Mouse (Mus musculus) cerebellum, adult 11-12 months (tissue): Measurements from ENCODE around the gene St6galnac3.

Source experiments
- DNase-seq: peaks from one replicate; pipeline ENCODE4 v3.0.0; 2022

The St6galnac3 gene

DNA sequence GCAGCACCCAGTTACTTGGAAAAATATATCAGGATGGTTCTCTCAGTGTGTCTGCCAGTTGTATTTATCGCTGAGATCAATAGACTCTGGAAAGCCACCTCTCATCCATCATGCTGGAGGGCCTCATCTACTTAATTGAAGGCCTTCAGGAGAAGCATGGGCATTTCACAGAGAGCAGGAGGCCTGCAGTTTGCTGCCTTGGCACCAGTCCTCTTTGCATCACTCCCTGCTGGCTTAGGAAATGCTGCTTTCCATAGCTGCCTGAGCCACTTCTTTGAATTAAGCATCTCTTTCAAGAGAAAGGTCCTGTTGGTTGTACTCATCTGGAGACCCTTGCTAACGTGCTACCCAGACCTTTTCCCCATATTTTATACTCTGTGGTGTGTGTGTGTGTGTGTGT lies 536.8 kb downstream of the St6galnac3 start:
- DNase-seq = no peak

DNA sequence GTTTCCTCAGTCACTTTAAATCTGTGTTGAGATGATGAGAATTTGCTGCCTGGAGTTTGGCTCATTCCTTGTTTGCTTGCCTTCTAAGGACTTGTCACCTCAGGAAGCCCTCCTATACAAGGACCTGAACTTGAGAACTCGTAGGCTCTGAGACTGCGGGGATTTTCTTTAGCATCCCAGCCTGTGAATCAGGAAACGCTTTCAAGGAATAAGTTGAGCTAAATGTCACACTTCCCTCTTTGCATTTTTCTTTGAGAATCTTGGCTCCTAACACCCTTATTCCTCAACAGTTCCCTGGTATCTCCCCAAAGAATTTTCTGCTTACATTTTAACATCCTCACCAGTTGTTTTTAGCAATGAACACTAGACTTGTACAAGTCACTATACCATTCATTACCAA lies 539.9 kb downstream of the St6galnac3 start:
- no peak for DNase-seq

GRCm38 (mm10) chr3:153181242-153181641 lies 543.7 kb downstream of the St6galnac3 start:
- no peak for DNase-seq

GRCm38 (mm10) chr3:153176749-153177148 lies 548.2 kb downstream of the St6galnac3 start:
- no peak for DNase-seq

GRCm38 (mm10) chr3:153176325-153176724 lies 548.6 kb downstream of the St6galnac3 start:
- no peak for DNase-seq

DNA sequence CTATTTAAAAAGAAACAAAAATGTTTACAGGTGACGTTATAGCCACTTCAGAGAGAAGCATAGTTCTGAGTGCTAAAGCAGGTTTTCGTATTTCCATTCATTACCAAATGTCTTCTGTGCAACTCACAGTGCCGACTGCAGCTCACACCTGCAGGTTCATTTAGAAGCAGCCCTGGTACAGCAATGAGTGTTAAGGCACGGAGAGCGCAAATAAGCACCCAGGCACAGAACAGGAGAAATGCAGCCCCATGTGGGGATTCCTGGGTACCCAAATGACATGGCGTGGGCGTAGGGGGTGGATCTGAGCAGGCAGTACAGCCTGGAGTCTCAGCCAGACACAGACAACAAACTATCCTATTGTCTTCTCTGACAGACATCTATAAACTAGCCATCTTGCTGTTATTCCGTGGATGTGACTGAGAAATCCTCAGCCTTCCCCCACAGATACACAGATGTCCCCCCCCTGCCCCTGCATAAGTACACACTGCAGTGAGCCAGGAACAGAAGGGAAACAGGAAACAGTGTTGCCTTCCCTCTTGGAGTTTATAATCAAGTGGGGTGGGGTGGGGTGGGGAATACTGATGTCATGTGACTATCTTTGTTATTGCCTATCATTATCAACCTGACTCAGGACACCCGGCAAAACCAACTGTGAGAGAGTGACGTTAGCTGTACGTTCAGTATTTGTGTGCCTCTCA lies 550.5 kb downstream of the St6galnac3 start:
- no peak for DNase-seq

DNA sequence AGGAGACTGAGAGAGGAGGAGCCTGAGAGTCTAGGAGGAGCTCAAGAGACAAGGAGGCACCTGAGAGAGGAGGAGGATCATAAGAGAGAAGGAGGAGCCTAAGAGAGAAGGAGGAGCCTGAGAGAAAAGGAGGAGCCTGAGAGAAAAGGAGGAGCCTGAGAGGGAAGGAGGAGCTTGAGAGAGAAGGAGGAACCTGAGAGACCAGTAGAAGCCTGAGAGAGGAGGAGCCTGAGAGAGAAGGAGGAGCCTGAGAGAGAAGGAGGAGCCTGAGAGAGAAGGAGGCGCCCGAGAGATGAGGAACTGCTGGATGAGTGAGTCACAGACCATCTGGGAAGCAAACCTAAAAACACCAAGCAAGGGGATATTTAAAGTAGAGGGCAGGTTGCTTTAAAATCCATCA lies 551.4 kb downstream of the St6galnac3 start:
- DNase-seq = no peak

DNA sequence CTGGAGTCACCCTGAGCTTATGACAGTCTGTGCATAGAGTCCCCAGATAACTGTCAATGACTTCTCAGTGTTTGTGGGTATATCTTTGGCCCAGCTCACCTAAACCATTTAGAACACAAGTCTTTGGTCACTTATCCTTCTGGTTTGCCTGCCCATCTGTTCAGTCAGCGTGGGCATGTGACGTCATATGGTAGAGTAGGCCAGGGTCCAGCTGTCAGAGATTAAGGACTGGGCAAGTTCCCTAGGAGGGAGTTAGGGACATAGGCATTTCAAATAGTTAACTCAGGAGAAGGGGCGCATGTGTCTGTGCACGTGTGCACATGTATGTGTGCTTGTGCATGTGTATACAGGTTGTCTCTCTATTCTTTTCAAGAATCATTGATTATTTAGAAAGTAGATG lies 554.8 kb downstream of the St6galnac3 start:
- no peak for DNase-seq

DNA sequence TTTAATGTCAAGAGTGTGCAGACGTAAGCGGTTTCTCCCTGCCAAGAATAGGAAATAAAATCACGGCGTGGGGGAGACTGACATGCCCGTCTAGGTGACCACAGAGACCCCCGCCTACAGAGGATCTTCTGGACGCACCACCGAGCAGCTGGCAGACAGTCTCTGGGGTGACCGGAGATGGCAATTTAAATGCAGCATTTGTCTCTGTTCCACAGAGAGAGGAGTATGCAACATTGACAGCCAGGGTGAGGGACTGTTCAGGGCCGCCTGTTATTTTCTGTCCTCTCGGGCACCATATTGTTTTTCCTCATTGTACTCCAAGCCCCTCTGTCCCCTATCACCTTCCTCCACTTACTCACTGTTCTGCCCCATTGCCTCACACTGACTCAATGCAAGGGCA lies 555.2 kb downstream of the St6galnac3 start:
- DNase-seq = no peak

GRCm38 (mm10) chr3:153161676-153162075 lies 563.3 kb downstream of the St6galnac3 start:
- DNase-seq = no peak

GRCm38 (mm10) chr3:153160683-153161082 lies 564.3 kb downstream of the St6galnac3 start:
- DNase-seq = no peak

DNA sequence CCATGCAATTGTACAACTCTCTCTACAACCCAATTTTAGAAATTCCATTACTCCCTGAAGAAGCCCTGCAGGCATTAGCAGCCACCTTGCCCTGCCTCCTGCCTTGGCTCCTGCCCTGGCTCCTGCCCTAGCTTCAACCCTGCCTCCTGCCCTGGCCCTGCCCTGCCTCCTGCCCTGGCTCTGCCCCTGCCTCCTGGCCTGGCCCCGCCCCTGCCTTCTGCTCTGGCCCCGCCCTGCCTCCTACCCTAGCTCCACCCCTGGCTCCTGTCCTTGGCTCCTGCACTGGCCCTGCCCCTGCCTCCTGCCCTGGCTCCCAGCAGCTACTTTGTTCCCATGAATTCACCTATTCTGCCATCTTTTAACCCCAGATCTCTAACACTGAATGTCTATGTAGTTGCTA lies 576.1 kb downstream of the St6galnac3 start:
- no peak for DNase-seq
